Comparison of ENCODE assay signal across 22 mouse cellular contexts in the genomic region with DNA sequence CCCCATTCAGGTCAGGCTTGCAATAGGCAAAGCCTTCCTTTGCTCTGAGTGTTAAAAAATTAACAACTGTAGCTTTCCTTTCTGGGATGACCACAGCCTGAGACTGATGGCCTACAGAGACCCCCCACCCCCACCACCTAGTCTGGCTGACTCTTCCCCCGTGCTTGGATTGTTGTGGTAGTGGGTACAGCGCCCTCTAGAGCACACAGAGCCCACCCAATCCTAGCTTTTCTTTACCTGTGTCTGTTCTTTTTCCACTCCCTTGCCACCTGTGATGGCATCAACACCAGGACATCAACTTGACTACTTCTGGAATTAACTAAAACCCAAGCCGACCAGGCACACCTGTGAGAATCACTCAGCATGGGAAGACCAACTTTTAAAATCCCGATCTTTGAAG.
DNase-seq lines count a peak whose midpoint lies in the region; ATAC-seq and TF ChIP-seq lines count a peak whose summit lies in the region.
"Had no signal": no experiment of that assay in that cellular context is flagged by ENCODE, and none has a peak within 500 bp of the region (broad histone marks: within the 10 kb centered on the region; RNA-seq: fewer than 3 reads in every experiment).

No protein-coding gene starts in this region.

- H3K4me3 ChIP-seq in intestine, postnatal 0 days (ENCODE audit: low read depth, low read length): no peak overlapping the region
- H3K4me3 ChIP-seq in intestine, embryonic 15.5 days (replicated peaks): no peak overlapping the region
- no peak overlapping the region for H3K4me3 ChIP-seq in midbrain, postnatal 0 days (ENCODE audit: low read depth, low read length)
- H3K4me3 ChIP-seq in midbrain, embryonic 15.5 days: no peak overlapping the region
- no peak overlapping the region for H3K4me3 ChIP-seq in bone marrow macrophage, adult 2 months (ENCODE audit: insufficient read depth, low read length)
- H3K4me3 ChIP-seq: embryonic facial prominence, embryonic 13.5 days; heart, embryonic 13.5 days; limb, embryonic 13.5 days; neural tube, embryonic 13.5 days had no signal

- no peak overlapping the region for H3K27ac ChIP-seq in intestine, postnatal 0 days (ENCODE audit: low read depth, low read length)
- H3K27ac ChIP-seq in intestine, embryonic 15.5 days: no peak overlapping the region
- no peak overlapping the region for H3K27ac ChIP-seq in midbrain, postnatal 0 days (ENCODE audit: low read depth, low read length)
- H3K27ac ChIP-seq in midbrain, embryonic 15.5 days: no peak overlapping the region
- no peak overlapping the region for H3K27ac ChIP-seq in bone marrow macrophage, adult 2 months (ENCODE audit: insufficient read depth, low read depth, low read length)
- H3K27ac ChIP-seq: embryonic facial prominence, embryonic 13.5 days; heart, embryonic 13.5 days; kidney, postnatal 0 days; limb, embryonic 13.5 days; neural tube, embryonic 13.5 days had no signal

- WGBS in intestine, postnatal 0 days: 44% methylated on average over 4 of the region's 4 CpGs
- WGBS in intestine, embryonic 15.5 days: 50% methylated on average over 4 of the region's 4 CpGs
- WGBS in midbrain, postnatal 0 days: 57% methylated on average over 4 of the region's 4 CpGs
- WGBS in midbrain, embryonic 15.5 days: 43% methylated on average over 4 of the region's 4 CpGs

- no peak for ATAC-seq in intestine, postnatal 0 days
- ATAC-seq in intestine, embryonic 15.5 days: no peak
- no peak for ATAC-seq in midbrain, postnatal 0 days (ENCODE audit: low FRiP score)
- ATAC-seq in midbrain, embryonic 15.5 days (replicated peaks): no peak
- ATAC-seq: activated CD4-positive, CD25-positive, alpha-beta regulatory T cell, adult 4 months; hindbrain, embryonic 16.5 days had no signal

- no peaks in the 10 kb centered on the region for H3K4me1 ChIP-seq in intestine, postnatal 0 days (replicated peaks; ENCODE audit: control insufficient read depth, insufficient read depth, low read length)
- peaks cover 12% of the 10 kb centered on the region for H3K4me1 ChIP-seq in intestine, embryonic 15.5 days (replicated peaks)
- no peaks in the 10 kb centered on the region for H3K4me1 ChIP-seq in midbrain, postnatal 0 days (ENCODE audit: insufficient read depth, low read length)
- H3K4me1 ChIP-seq in midbrain, embryonic 15.5 days: no peaks in the 10 kb centered on the region
- H3K4me1 ChIP-seq in bone marrow macrophage, adult 2 months (ENCODE audit: control insufficient read depth, insufficient read depth, low read length): no peaks in the 10 kb centered on the region
- H3K4me1 ChIP-seq: neural tube, embryonic 13.5 days had no signal

- no peaks in the 10 kb centered on the region for H3K36me3 ChIP-seq in intestine, postnatal 0 days (ENCODE audit: control insufficient read depth, insufficient read depth)
- H3K36me3 ChIP-seq in intestine, embryonic 15.5 days: no peaks in the 10 kb centered on the region
- no peaks in the 10 kb centered on the region for H3K36me3 ChIP-seq in midbrain, postnatal 0 days (ENCODE audit: insufficient read depth, low read length)
- no peaks in the 10 kb centered on the region for H3K36me3 ChIP-seq in midbrain, embryonic 15.5 days (replicated peaks)
- H3K36me3 ChIP-seq: embryonic facial prominence, embryonic 13.5 days; heart, embryonic 13.5 days; limb, embryonic 13.5 days; neural tube, embryonic 13.5 days had no signal

- no peak for TF ChIP-seq POLR2A in bone marrow macrophage, adult 2 months (IDR thresholded peaks at IDR 0.05; ENCODE audit: borderline replicate concordance, low read depth, low read length)

- H3K27me3 ChIP-seq in intestine, postnatal 0 days (replicated peaks; ENCODE audit: control insufficient read depth, insufficient read depth, low read length): no peaks in the 10 kb centered on the region
- no peaks in the 10 kb centered on the region for H3K27me3 ChIP-seq in intestine, embryonic 15.5 days (replicated peaks)
- H3K27me3 ChIP-seq in midbrain, postnatal 0 days (ENCODE audit: insufficient read depth, low read length): peaks cover 5% of the 10 kb centered on the region; the same call in 1 of the 2 replicates
- peaks cover 30% of the 10 kb centered on the region for H3K27me3 ChIP-seq in midbrain, embryonic 15.5 days (replicated peaks)
- H3K27me3 ChIP-seq: heart, embryonic 13.5 days had no signal

- no peaks in the 10 kb centered on the region for H3K9me3 ChIP-seq in intestine, postnatal 0 days (ENCODE audit: control insufficient read depth)
- H3K9me3 ChIP-seq in intestine, embryonic 15.5 days: no peaks in the 10 kb centered on the region
- H3K9me3 ChIP-seq in midbrain, postnatal 0 days (ENCODE audit: low read length): no peaks in the 10 kb centered on the region
- H3K9me3 ChIP-seq in midbrain, embryonic 15.5 days: no peaks in the 10 kb centered on the region
- H3K9me3 ChIP-seq: embryonic facial prominence, embryonic 13.5 days; heart, embryonic 13.5 days; limb, embryonic 13.5 days; neural tube, embryonic 13.5 days had no signal

- no peak overlapping the region for H3K9ac ChIP-seq in intestine, postnatal 0 days (ENCODE audit: low read depth, low read length)
- H3K9ac ChIP-seq in intestine, embryonic 15.5 days: no peak overlapping the region
- no peak overlapping the region for H3K9ac ChIP-seq in midbrain, postnatal 0 days (replicated peaks; ENCODE audit: low read length, poor library complexity, severe bottlenecking)
- H3K9ac ChIP-seq in midbrain, embryonic 15.5 days: no peak overlapping the region
- H3K9ac ChIP-seq: embryonic facial prominence, embryonic 13.5 days; heart, embryonic 13.5 days; limb, embryonic 13.5 days; neural tube, embryonic 13.5 days had no signal

- no peak for DNase-seq in midbrain, postnatal 0 days (ENCODE audit: low spot score)
- peak; percentile 36 for DNase-seq in thymus, postnatal 4 days
- DNase-seq in ovary, postnatal 14 days (ENCODE audit: low spot score): no peak
- DNase-seq: adrenal gland, postnatal 14 days; B cell, adult 2 months; cerebellum, adult 11 months; cerebellum, postnatal 14 days; gastrocnemius, postnatal 25 days; kidney, adult 18-20 months; lung, postnatal 4 days; spleen, adult 18-20 months had no signal

- H3K4me2 ChIP-seq in intestine, postnatal 0 days (replicated peaks; ENCODE audit: low read depth): no peak overlapping the region
- H3K4me2 ChIP-seq in intestine, embryonic 15.5 days (replicated peaks): no peak overlapping the region
- no peak overlapping the region for H3K4me2 ChIP-seq in midbrain, postnatal 0 days (ENCODE audit: low read depth, low read length, poor library complexity, severe bottlenecking)
- H3K4me2 ChIP-seq in midbrain, embryonic 15.5 days: no peak overlapping the region
- H3K4me2 ChIP-seq: embryonic facial prominence, embryonic 13.5 days; heart, embryonic 13.5 days; limb, embryonic 13.5 days; neural tube, embryonic 13.5 days had no signal

- peak; percentile 35; the same call in 1 of the 2 replicates for TF ChIP-seq CTCF in intestine, postnatal 0 days (IDR thresholded peaks at IDR 0.05; ENCODE audit: low read depth)
- 0 out of 2 replicates have a peak, but pooled peaks have one; percentile 8 for TF ChIP-seq CTCF in midbrain, postnatal 0 days (IDR thresholded peaks at IDR 0.05)
- 0 out of 2 replicates have a peak, but pooled peaks have one; percentile 10 for TF ChIP-seq CTCF in bone marrow macrophage, adult 2 months (IDR thresholded peaks at IDR 0.05; ENCODE audit: low read depth, low read length)
